Mouse (Mus musculus): ENCODE measurements around the gene Cox15.

Gene Cox15

GRCm38 (mm10) chr19:43761543-43762256, 8.9 kb upstream of the Cox15 start:
- DNase-seq (ENCODE audit: low spot score): no peak

GRCm38 (mm10) chr19:43760504-43760903, 7.7 kb upstream of the Cox15 start:
- DNase-seq (ENCODE audit: low spot score): no peak

- no peak for DNase-seq (ENCODE audit: low spot score)
These were observed 2.1 kb upstream of the Cox15 start for GRCm38 (mm10) chr19:43754872-43755271.

- no peak for DNase-seq (ENCODE audit: low spot score)
These were observed 1.4 kb upstream of the Cox15 start for GRCm38 (mm10) chr19:43754237-43754636.

- peak; percentile 85 for DNase-seq (ENCODE audit: low spot score)
These were observed 531 bp upstream of the Cox15 start for GRCm38 (mm10) chr19:43753226-43753835.

GRCm38 (mm10) chr19:43750008-43750407, 2.8 kb downstream of the Cox15 start:
- no peak for DNase-seq (ENCODE audit: low spot score)

- no peak for DNase-seq (ENCODE audit: low spot score)
These were observed 4.9 kb downstream of the Cox15 start for GRCm38 (mm10) chr19:43747877-43748276.

GRCm38 (mm10) chr19:43745740-43746139, 7.1 kb downstream of the Cox15 start:
- DNase-seq (ENCODE audit: low spot score): no peak

GRCm38 (mm10) chr19:43743401-43743800, 9.4 kb downstream of the Cox15 start:
- no peak for DNase-seq (ENCODE audit: low spot score)

- DNase-seq (ENCODE audit: low spot score): no peak
These were observed 14.4 kb downstream of the Cox15 start for GRCm38 (mm10) chr19:43738409-43738808.

GRCm38 (mm10) chr19:43731157-43731556, 21.6 kb downstream of the Cox15 start:
- DNase-seq (ENCODE audit: low spot score): no peak

GRCm38 (mm10) chr19:43730037-43730428, 22.8 kb downstream of the Cox15 start:
- no peak for DNase-seq (ENCODE audit: low spot score)

- no peak for DNase-seq (ENCODE audit: low spot score)
These were observed 23.3 kb downstream of the Cox15 start for GRCm38 (mm10) chr19:43729296-43730036.

GRCm38 (mm10) chr19:43726510-43727146, 26.2 kb downstream of the Cox15 start:
- no peak for DNase-seq (ENCODE audit: low spot score)

GRCm38 (mm10) chr19:43724821-43725220, 28.0 kb downstream of the Cox15 start:
- DNase-seq (ENCODE audit: low spot score): no peak

- DNase-seq (ENCODE audit: low spot score): no peak
These were observed 28.6 kb downstream of the Cox15 start for GRCm38 (mm10) chr19:43724194-43724593.

GRCm38 (mm10) chr19:43723501-43723900, 29.3 kb downstream of the Cox15 start:
- no peak for DNase-seq (ENCODE audit: low spot score)

- no peak for DNase-seq (ENCODE audit: low spot score)
These were observed 29.9 kb downstream of the Cox15 start for GRCm38 (mm10) chr19:43722891-43723290.

GRCm38 (mm10) chr19:43720061-43720460, 32.7 kb downstream of the Cox15 start:
- no peak for DNase-seq (ENCODE audit: low spot score)

GRCm38 (mm10) chr19:43711971-43712370, 40.8 kb downstream of the Cox15 start:
- DNase-seq (ENCODE audit: low spot score): no peak

GRCm38 (mm10) chr19:43711159-43711916, 41.5 kb downstream of the Cox15 start:
- DNase-seq (ENCODE audit: low spot score): no peak

GRCm38 (mm10) chr19:43709317-43709716, 43.5 kb downstream of the Cox15 start:
- no peak for DNase-seq (ENCODE audit: low spot score)
